Mouse (Mus musculus) kidney, adult 2 months (tissue): ENCODE data around the gene Ginm1. TPM values are rescaled to one million over a fixed set of nuclear protein-coding genes. Genes with fewer than 3 reads are reported as not detected.

Experiments used
- DNase-seq: peaks from one replicate; pipeline ENCODE4 v3.0.0; 2021
- H3K27ac ChIP-seq: fragments of 200-500 bp; 2 replicates; pipeline ENCODE4 v1.5.1; 2012; ENCODE audit warnings: low read depth, low read length, control low read depth, inconsistent platforms; ENCODE audit not compliant: insufficient read depth
- H3K27me3 ChIP-seq: fragments of 200-500 bp; replicated peaks from 2 replicates; pipeline ENCODE4 v1.6.1; 2012; ENCODE audit warnings: mild to moderate bottlenecking, moderate library complexity, low read length, inconsistent platforms; ENCODE audit not compliant: control insufficient read depth, insufficient read depth
- H3K36me3 ChIP-seq: fragments of 200-500 bp; 2 replicates; pipeline ENCODE4 v1.6.1; 2012; ENCODE audit warnings: mild to moderate bottlenecking, moderate library complexity, low read length, inconsistent platforms; ENCODE audit not compliant: control insufficient read depth, insufficient read depth
- H3K4me1 ChIP-seq: fragments of 200-500 bp; 2 replicates; pipeline ENCODE4 v1.6.1; 2011; ENCODE audit warnings: low read length; ENCODE audit not compliant: control insufficient read depth, insufficient read depth
- H3K4me3 ChIP-seq: fragments of 200-500 bp; 2 replicates; pipeline ENCODE4 v1.5.1; 2011; ENCODE audit warnings: mild to moderate bottlenecking, low read depth, low read length, control low read depth; ENCODE audit not compliant: insufficient read depth
- CTCF ChIP-seq: fragments of 200-500 bp; conservative IDR thresholded peaks from 2 replicates; pipeline ENCODE4 v1.5.1; 2011; ENCODE audit warnings: low read depth, mild to moderate bottlenecking, control low read depth, low read length, moderate library complexity, mixed read lengths; ENCODE audit not compliant: insufficient read depth, insufficient read length
- POLR2A ChIP-seq: fragments of 200-500 bp; IDR thresholded peaks from one replicate; pipeline ENCODE4 v1.6.1; 2011; ENCODE audit warnings: low read depth, low read length, control low read depth
- WGBS: fragments of 180-500 bp; shearing (Covaris S2); methylation state at CpG from one replicate; pipeline ENCODE4 v1.1.7; 2018; 5-methylcytosine and 5-hydroxymethylcytosine counted together
- polyA plus RNA-seq: library from polyadenylated mRNA; depleted of rRNA; stranded (reverse); fragments of >200 nt; gene quantifications from 2 replicates; pipeline ENCODE4 v1.2.3, GENCODE M21; 2012

Gene Ginm1
- polyA plus RNA-seq, 1 experiment, result 49.8 TPM

GRCm38 (mm10) chr10:7824663-7825280 lies 32.1 kb upstream of the Ginm1 start:
- Histone ChIP-seq H3K4me1 (no peaks in the 10 kb centered on the region), H3K4me3 (no peak overlapping the region), H3K27me3 (no peaks in the 10 kb centered on the region), H3K27ac (no peak overlapping the region), H3K36me3 (peaks cover 2% of the 10 kb centered on the region)
- no peak for DNase-seq
- WGBS, result 72% methylated on average over 9 of the region's 9 CpGs
- TF ChIP-seq POLR2A (no peak), CTCF (no peak)

DNA sequence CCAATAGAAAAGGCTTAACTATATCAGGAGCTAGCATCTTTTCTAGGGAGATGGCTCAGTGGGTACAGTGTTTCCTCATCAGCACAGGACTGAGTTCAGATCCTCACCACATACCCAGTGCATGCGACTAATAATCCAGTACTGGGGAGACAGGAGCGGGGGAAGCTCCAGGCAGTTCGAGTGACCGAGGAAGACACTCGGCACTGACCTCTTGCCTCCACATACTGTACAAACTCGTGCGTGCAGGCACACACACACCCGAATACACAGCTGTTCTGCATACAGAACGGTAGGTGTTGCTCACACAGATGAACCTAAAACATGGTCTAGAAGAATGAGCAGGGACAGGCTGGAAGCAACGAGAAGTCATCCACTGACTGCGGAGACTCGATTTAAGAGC lies 29.4 kb upstream of the Ginm1 start:
- no peak overlapping the region for H3K27ac ChIP-seq
- peaks cover 2% of the 10 kb centered on the region for H3K36me3 ChIP-seq
- WGBS, result 91% methylated on average over 12 of the region's 12 CpGs
- no peak for DNase-seq
- H3K4me3 ChIP-seq, result no peak overlapping the region
- H3K27me3 ChIP-seq, result no peaks in the 10 kb centered on the region
- no peaks in the 10 kb centered on the region for H3K4me1 ChIP-seq
- TF ChIP-seq POLR2A (no peak), CTCF (no peak)

- no peak for TF ChIP-seq CTCF
- no peak for TF ChIP-seq POLR2A
- Histone ChIP-seq H3K27me3 (no peaks in the 10 kb centered on the region), H3K4me1 (no peaks in the 10 kb centered on the region), H3K4me3 (no peak overlapping the region), H3K27ac (no peak overlapping the region), H3K36me3 (peaks cover 3% of the 10 kb centered on the region)
- no peak for DNase-seq
- WGBS, result 91% methylated on average over 5 of the region's 5 CpGs
Measured at GRCm38 (mm10) chr10:7820171-7820570, 27.5 kb upstream of the Ginm1 start.

GRCm38 (mm10) chr10:7819603-7820002 lies 27.0 kb upstream of the Ginm1 start:
- H3K36me3 ChIP-seq, result peaks cover 4% of the 10 kb centered on the region
- TF ChIP-seq CTCF (no peak), POLR2A (no peak)
- no peak for DNase-seq
- no peak overlapping the region for H3K27ac ChIP-seq
- no peaks in the 10 kb centered on the region for H3K27me3 ChIP-seq
- 87% methylated on average over 4 of the region's 4 CpGs for WGBS
- no peaks in the 10 kb centered on the region for H3K4me1 ChIP-seq
- no peak overlapping the region for H3K4me3 ChIP-seq

DNA sequence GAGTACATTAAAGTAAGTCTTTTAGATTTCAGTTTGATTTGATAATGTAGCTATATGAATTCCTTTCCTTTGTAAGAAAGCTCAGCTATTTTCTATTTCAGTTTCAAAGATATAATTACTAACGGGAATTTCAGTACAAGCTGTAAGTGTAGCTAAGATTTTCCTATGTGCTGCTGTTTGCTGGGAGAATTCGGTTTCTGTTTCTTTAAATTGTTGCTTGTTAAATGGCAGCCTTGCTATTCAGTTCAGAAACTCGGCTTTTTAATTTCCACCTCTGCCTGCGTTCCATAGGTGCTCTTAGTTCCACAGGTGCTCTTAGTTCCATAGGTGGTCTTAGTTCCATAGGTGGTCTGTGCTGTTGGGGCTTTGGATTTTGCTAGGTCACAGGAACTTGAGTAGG lies 26.5 kb upstream of the Ginm1 start:
- H3K27ac ChIP-seq, result no peak overlapping the region
- H3K4me1 ChIP-seq, result no peaks in the 10 kb centered on the region
- TF ChIP-seq CTCF (no peak), POLR2A (no peak)
- no peaks in the 10 kb centered on the region for H3K27me3 ChIP-seq
- H3K4me3 ChIP-seq, result no peak overlapping the region
- 91% methylated on average over 4 of the region's 4 CpGs for WGBS
- DNase-seq, result no peak
- H3K36me3 ChIP-seq, result peaks cover 6% of the 10 kb centered on the region

DNA sequence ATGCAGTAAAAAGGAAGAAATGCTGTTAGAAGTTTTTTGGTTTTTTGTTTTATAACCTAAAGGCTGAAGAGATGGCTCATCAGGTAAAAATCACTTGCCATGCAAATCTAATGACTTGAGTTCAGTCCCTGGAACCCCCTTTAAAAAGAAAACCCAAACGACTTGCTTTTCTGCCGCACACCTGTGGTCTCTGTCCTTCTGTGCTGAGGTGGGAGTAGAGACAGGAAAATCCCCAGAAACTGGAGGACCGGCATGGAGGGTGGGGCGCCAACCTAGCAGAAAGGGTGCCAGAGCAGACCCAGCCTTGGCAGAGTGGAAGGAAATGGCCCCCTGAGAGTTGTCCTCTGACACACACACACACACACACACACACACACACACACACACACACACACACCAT lies 26.1 kb upstream of the Ginm1 start:
- 87% methylated on average over 4 of the region's 4 CpGs for WGBS

GRCm38 (mm10) chr10:7816476-7816875 lies 23.9 kb upstream of the Ginm1 start:
- no peak for DNase-seq
- WGBS, result 69% methylated on average over 2 of the region's 2 CpGs
- TF ChIP-seq POLR2A (no peak), CTCF (no peak)
- no peaks in the 10 kb centered on the region for H3K27me3 ChIP-seq
- peaks cover 6% of the 10 kb centered on the region for H3K36me3 ChIP-seq
- H3K4me1 ChIP-seq, result no peaks in the 10 kb centered on the region
- H3K4me3 ChIP-seq, result no peak overlapping the region
- H3K27ac ChIP-seq, result no peak overlapping the region

More for the DNA sequence above, 26.1 kb upstream of the Ginm1 start:
- Histone ChIP-seq H3K27me3 (no peaks in the 10 kb centered on the region), H3K4me3 (no peak overlapping the region), H3K4me1 (no peaks in the 10 kb centered on the region), H3K36me3 (peaks cover 6% of the 10 kb centered on the region), H3K27ac (no peak overlapping the region)
- TF ChIP-seq POLR2A, result no peak
- no peak for TF ChIP-seq CTCF
- DNase-seq, result no peak

GRCm38 (mm10) chr10:7809937-7810336 lies 17.3 kb upstream of the Ginm1 start:
- 48% methylated on average over 2 of the region's 2 CpGs for WGBS
- peak; percentile 76 for DNase-seq

More at GRCm38 (mm10) chr10:7809937-7810336, 17.3 kb upstream of the Ginm1 start:
- no peaks in the 10 kb centered on the region for H3K27me3 ChIP-seq
- peaks cover 5% of the 10 kb centered on the region; the same call in 1 of the 2 replicates for H3K36me3 ChIP-seq
- no peaks in the 10 kb centered on the region for H3K4me1 ChIP-seq
- TF ChIP-seq POLR2A, result no peak
- TF ChIP-seq CTCF, result peak; percentile 40
- no peak overlapping the region for H3K27ac ChIP-seq
- no peak overlapping the region for H3K4me3 ChIP-seq
